Comparison of ENCODE assay signal across 14 mouse cellular contexts in the genomic region with DNA sequence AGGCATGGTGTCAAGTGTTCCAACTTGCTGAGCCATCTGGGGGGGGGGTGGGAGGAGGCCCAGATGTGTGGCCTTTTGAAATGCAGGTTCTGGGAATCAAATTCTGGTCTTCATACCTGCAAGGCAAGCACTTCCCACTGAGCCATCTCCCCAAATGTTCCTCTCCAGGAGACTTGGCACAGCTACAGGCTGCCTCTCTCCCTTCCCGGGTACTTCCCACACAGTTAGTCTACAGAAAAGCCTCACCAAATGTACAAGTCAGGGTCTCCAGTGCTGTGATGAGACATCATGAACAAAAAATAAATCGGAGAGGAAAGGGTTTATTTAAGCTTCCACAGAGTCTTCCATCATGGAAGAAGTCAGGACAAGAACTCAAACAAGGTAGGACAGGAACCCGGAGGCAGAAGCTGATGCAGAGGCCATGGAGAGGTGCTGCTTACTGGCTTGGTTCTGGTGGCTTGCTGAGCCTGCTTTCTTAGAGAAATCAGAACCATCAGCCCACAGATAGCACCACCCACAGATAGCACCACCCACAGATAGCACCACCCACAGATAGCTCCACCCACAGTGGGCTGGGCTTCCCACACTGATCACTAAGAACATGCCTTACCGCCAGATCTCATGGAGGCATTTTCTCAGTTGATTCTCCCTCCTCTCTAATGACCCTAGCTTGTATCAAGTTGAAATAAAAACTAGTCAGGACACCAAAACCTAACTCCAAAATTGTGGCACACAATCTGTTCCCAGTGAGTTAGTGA. TPM values are rescaled to one million over a fixed set of nuclear protein-coding genes. Genes with fewer than 3 reads are reported as not detected.
A peak's percentile ranks its signal among the peaks of the same experiment; 100 is the strongest.
DNase-seq lines count a peak whose midpoint lies in the region; ATAC-seq and TF ChIP-seq lines count a peak whose summit lies in the region.
"Had no signal": no experiment of that assay in that cellular context is flagged by ENCODE, and none has a peak within 500 bp of the region (broad histone marks: within the 10 kb centered on the region; RNA-seq: fewer than 3 reads in every experiment).

No protein-coding gene starts in this region.

- no peaks in the 10 kb centered on the region for H3K9me3 ChIP-seq in forebrain, embryonic 10.5 days
- H3K9me3 ChIP-seq in forebrain, embryonic 14.5 days (replicated peaks; ENCODE audit: control insufficient read depth, low read length) = no peaks in the 10 kb centered on the region
- H3K9me3 ChIP-seq in liver, embryonic 11.5 days (ENCODE audit: control insufficient read depth, low read length) = no peaks in the 10 kb centered on the region
- H3K9me3 ChIP-seq in stomach, postnatal 0 days (ENCODE audit: control insufficient read depth, low read length) = no peaks in the 10 kb centered on the region
- H3K9me3 ChIP-seq: heart, embryonic 12.5 days; stomach, embryonic 15.5 days had no signal

- no peak overlapping the region for H3K4me2 ChIP-seq in forebrain, embryonic 14.5 days (ENCODE audit: low read length)
- no peak overlapping the region for H3K4me2 ChIP-seq in liver, embryonic 11.5 days
- no peak overlapping the region for H3K4me2 ChIP-seq in stomach, postnatal 0 days (replicated peaks; ENCODE audit: low read depth)
- H3K4me2 ChIP-seq: heart, embryonic 12.5 days; stomach, embryonic 15.5 days had no signal

- no peak overlapping the region for H3K4me3 ChIP-seq in forebrain, embryonic 10.5 days
- no peak overlapping the region for H3K4me3 ChIP-seq in forebrain, embryonic 14.5 days (ENCODE audit: low read depth, low read length)
- no peak overlapping the region for H3K4me3 ChIP-seq in liver, embryonic 11.5 days (ENCODE audit: low read depth, low read length)
- no peak overlapping the region for H3K4me3 ChIP-seq in stomach, postnatal 0 days (ENCODE audit: low read depth, low read length)
- H3K4me3 ChIP-seq: heart, embryonic 12.5 days; stomach, embryonic 15.5 days had no signal

- H3K4me1 ChIP-seq in forebrain, embryonic 10.5 days = peaks cover 38% of the 10 kb centered on the region
- peaks cover 20% of the 10 kb centered on the region for H3K4me1 ChIP-seq in forebrain, embryonic 14.5 days (ENCODE audit: control insufficient read depth, insufficient read depth, low read length)
- H3K4me1 ChIP-seq in liver, embryonic 11.5 days (replicated peaks; ENCODE audit: control insufficient read depth, insufficient read depth, low read length) = no peaks in the 10 kb centered on the region
- no peaks in the 10 kb centered on the region for H3K4me1 ChIP-seq in stomach, postnatal 0 days (replicated peaks; ENCODE audit: control insufficient read depth, insufficient read depth)
- H3K4me1 ChIP-seq: heart, embryonic 12.5 days; stomach, embryonic 15.5 days had no signal

- H3K27ac ChIP-seq in forebrain, embryonic 10.5 days = peak overlapping the region; percentile 90
- H3K27ac ChIP-seq in forebrain, embryonic 14.5 days (ENCODE audit: low read depth, low read length) = no peak overlapping the region
- no peak overlapping the region for H3K27ac ChIP-seq in liver, embryonic 11.5 days (ENCODE audit: low read depth, low read length)
- no peak overlapping the region for H3K27ac ChIP-seq in stomach, postnatal 0 days (replicated peaks)
- H3K27ac ChIP-seq: stomach, embryonic 15.5 days had no signal

- no peak for TF ChIP-seq CTCF in stomach, postnatal 0 days (IDR thresholded peaks at IDR 0.05; ENCODE audit: low read depth)

- no peaks in the 10 kb centered on the region for H3K27me3 ChIP-seq in forebrain, embryonic 10.5 days (ENCODE audit: poor library complexity, severe bottlenecking)
- no peaks in the 10 kb centered on the region for H3K27me3 ChIP-seq in forebrain, embryonic 14.5 days (replicated peaks; ENCODE audit: control insufficient read depth, insufficient read depth, low read length)
- H3K27me3 ChIP-seq in liver, embryonic 11.5 days (replicated peaks; ENCODE audit: control insufficient read depth, insufficient read depth, low read length) = no peaks in the 10 kb centered on the region
- no peaks in the 10 kb centered on the region for H3K27me3 ChIP-seq in stomach, postnatal 0 days (ENCODE audit: control insufficient read depth, insufficient read depth, low read length)
- H3K27me3 ChIP-seq: heart, embryonic 12.5 days; stomach, embryonic 15.5 days had no signal

- ATAC-seq in forebrain, embryonic 14.5 days = no peak
- no peak; the same call in 1 of the 2 replicates for ATAC-seq in liver, embryonic 11.5 days (replicated peaks; ENCODE audit: low FRiP score)
- ATAC-seq in stomach, postnatal 0 days (ENCODE audit: low FRiP score, low TSS enrichment) = no peak

- H3K36me3 ChIP-seq in forebrain, embryonic 10.5 days (replicated peaks) = no peaks in the 10 kb centered on the region
- H3K36me3 ChIP-seq in forebrain, embryonic 14.5 days (ENCODE audit: control insufficient read depth, insufficient read depth, low read length) = no peaks in the 10 kb centered on the region
- H3K36me3 ChIP-seq in liver, embryonic 11.5 days (ENCODE audit: control insufficient read depth, insufficient read depth, low read length) = no peaks in the 10 kb centered on the region
- H3K36me3 ChIP-seq in stomach, postnatal 0 days (ENCODE audit: control insufficient read depth, insufficient read depth, low read length) = no peaks in the 10 kb centered on the region
- H3K36me3 ChIP-seq: heart, embryonic 12.5 days; stomach, embryonic 15.5 days had no signal

- no peak overlapping the region for H3K9ac ChIP-seq in forebrain, embryonic 14.5 days (ENCODE audit: low read length)
- no peak overlapping the region for H3K9ac ChIP-seq in liver, embryonic 11.5 days (ENCODE audit: low read depth, low read length)
- H3K9ac ChIP-seq in stomach, postnatal 0 days (ENCODE audit: low read length) = no peak overlapping the region
- H3K9ac ChIP-seq: heart, embryonic 12.5 days; stomach, embryonic 15.5 days had no signal

- no peak for DNase-seq in forebrain, embryonic 10.5 days (ENCODE audit: extremely low spot score, low spot score)
- DNase-seq in forebrain, embryonic 14.5 days (ENCODE audit: low spot score) = no peak
- peak; percentile 29 for DNase-seq in liver
- DNase-seq in liver, embryonic 11.5 days (ENCODE audit: low spot score) = no peak
- DNase-seq in brain, adult 2 months (ENCODE audit: low read depth, low spot score) = peak; percentile 59
- peak; percentile 20 for DNase-seq in stomach, postnatal 0 days (ENCODE audit: low spot score)
- DNase-seq in cerebellum, postnatal 25 days = no peak
- DNase-seq in cerebellum, postnatal 14 days = no peak
- DNase-seq: cerebellum, adult 11 months; kidney, adult 11 months; lung, adult 18-20 months; right cerebral cortex, postnatal 25 days had no signal

- no peak for TF ChIP-seq EP300 in stomach, postnatal 0 days (optimal IDR thresholded peaks at IDR 0.05)

- WGBS in forebrain, embryonic 10.5 days = 78% methylated on average over 4 of the region's 4 CpGs
- WGBS in forebrain, embryonic 14.5 days = 81% methylated on average over 4 of the region's 4 CpGs
- 60% methylated on average over 4 of the region's 4 CpGs for WGBS in liver, embryonic 11.5 days
- 61% methylated on average over 4 of the region's 4 CpGs for WGBS in stomach, postnatal 0 days

RNA-seq across cellular contexts. Expression of a gene that starts 7.4 kb away (rescaled TPM):
- polyA plus RNA-seq in forebrain, embryonic 10.5 days (2016; fragmentation: Nextera tagmentation; extraction: Ambion mirVana) = 71.6 and 74.4 TPM in 2 replicates
- 77.3 TPM in 2 replicates for polyA plus RNA-seq in forebrain, embryonic 14.5 days (2014; fragmentation: Nextera tagmentation; extraction: Ambion mirVana)
- polyA plus RNA-seq in liver, embryonic 11.5 days (2014; fragmentation: Nextera tagmentation; extraction: Ambion mirVana) = 45.6 and 49.2 TPM in 2 replicates
- 16.2 and 17.2 TPM in 2 replicates for polyA plus RNA-seq in stomach, postnatal 0 days (2015; fragmentation: Nextera tagmentation; extraction: Ambion mirVana)

RNA-seq across cellular contexts. Expression of a gene that starts 50.0 kb away (rescaled TPM):
- 29.9 and 30.4 TPM in 2 replicates for polyA plus RNA-seq in forebrain, embryonic 10.5 days (2016; fragmentation: Nextera tagmentation; extraction: Ambion mirVana)
- polyA plus RNA-seq in forebrain, embryonic 14.5 days (2014; fragmentation: Nextera tagmentation; extraction: Ambion mirVana) = 23.7 and 34.1 TPM in 2 replicates
- 24.7 and 25.0 TPM in 2 replicates for polyA plus RNA-seq in liver, embryonic 11.5 days (2014; fragmentation: Nextera tagmentation; extraction: Ambion mirVana)
- 17.8 and 18.8 TPM in 2 replicates for polyA plus RNA-seq in stomach, postnatal 0 days (2015; fragmentation: Nextera tagmentation; extraction: Ambion mirVana)

RNA-seq across cellular contexts. Expression of a gene that starts 50.1 kb away (rescaled TPM):
- polyA plus RNA-seq in forebrain, embryonic 10.5 days (2016; fragmentation: Nextera tagmentation; extraction: Ambion mirVana) = 0.31 and 0.42 TPM in 2 replicates
- polyA plus RNA-seq in forebrain, embryonic 14.5 days (2014; fragmentation: Nextera tagmentation; extraction: Ambion mirVana) = 0.29 and 0.74 TPM in 2 replicates
- polyA plus RNA-seq in liver, embryonic 11.5 days (2014; fragmentation: Nextera tagmentation; extraction: Ambion mirVana) = 0.14 TPM in 1 of 2 replicates, not detected in the other
- polyA plus RNA-seq in stomach, postnatal 0 days (2015; fragmentation: Nextera tagmentation; extraction: Ambion mirVana) = 0.04 TPM in 2 replicates

Comparison
In these comparisons a context has a peak if more than half of its experiments do, and no peak if none do; other contexts are left out.
1. DNase-seq: peak in liver (single experiment), brain, adult 2 months (single experiment) and stomach, postnatal 0 days (single experiment); none in forebrain, embryonic 10.5 days (single experiment), forebrain, embryonic 14.5 days (single experiment), liver, embryonic 11.5 days (single experiment), cerebellum, postnatal 25 days (0 of 2) and cerebellum, postnatal 14 days (0 of 2).